Mouse (Mus musculus) stomach, postnatal 0 days (tissue): ENCODE results near the gene Rpp38.

Experiments used
- CTCF ChIP-seq: IDR thresholded peaks from 2 replicates; pipeline ENCODE4 v1.5.1; 2016; ENCODE audit warnings: antibody characterized with exemption, low read depth, mild to moderate bottlenecking, moderate library complexity
- EP300 ChIP-seq: optimal IDR thresholded peaks from 2 replicates; pipeline ENCODE3; 2016; ENCODE audit warnings: antibody characterized with exemption

GRCm38 (mm10) chr2:3295826-3296225 is 36.6 kb downstream of the Rpp38 start:
- TF ChIP-seq EP300 (no peak), CTCF (no peak)
